Mouse (Mus musculus) forebrain, embryonic 12.5 days (tissue): ENCODE data around the gene Gdpgp1. TPM values are rescaled to one million over a fixed set of nuclear protein-coding genes. Genes with fewer than 3 reads are reported as not detected.

Source experiments
- ATAC-seq: fragments of 200-750 bp; cut with Nextera tagmentation; 2 replicates; pipeline ENCODE4 v1.8.0; 2017; ENCODE audit warnings: moderate TSS enrichment; ENCODE audit not compliant: low FRiP score
- H3K27ac ChIP-seq: fragments of 300-500 bp; sonication (generic); 2 replicates; pipeline ENCODE4 v1.5.1; 2016; ENCODE audit warnings: mild to moderate bottlenecking
- H3K27me3 ChIP-seq: fragments of 300-500 bp; sonication (generic); 2 replicates; pipeline ENCODE4 v1.6.1; 2016; ENCODE audit warnings: mild to moderate bottlenecking
- H3K36me3 ChIP-seq: fragments of 300-500 bp; sonication (generic); replicated peaks from 2 replicates; pipeline ENCODE4 v1.6.1; 2016; ENCODE audit warnings: mild to moderate bottlenecking
- H3K4me1 ChIP-seq: fragments of 300-500 bp; sonication (generic); 2 replicates; pipeline ENCODE4 v1.6.1; 2016
- H3K4me2 ChIP-seq: fragments of 300-500 bp; sonication (generic); 2 replicates; pipeline ENCODE4 v1.6.1; 2016; ENCODE audit warnings: mild to moderate bottlenecking, moderate library complexity
- H3K4me3 ChIP-seq: fragments of 300-500 bp; sonication (generic); replicated peaks from 2 replicates; pipeline ENCODE4 v1.5.1; 2016; ENCODE audit warnings: mild to moderate bottlenecking
- H3K9ac ChIP-seq: fragments of 300-500 bp; sonication (generic); 2 replicates; pipeline ENCODE4 v1.6.1; 2016; ENCODE audit warnings: mild to moderate bottlenecking
- H3K9me3 ChIP-seq: fragments of 300-500 bp; sonication (generic); 2 replicates; pipeline ENCODE4 v1.6.1; 2016
- WGBS: fragments of 180-500 bp; shearing (Covaris S2); methylation state at CpG from one replicate; pipeline ENCODE4 v1.1.7; 2016; 5-methylcytosine and 5-hydroxymethylcytosine counted together
- polyA plus RNA-seq: library from polyadenylated mRNA; unstranded; fragments of >200 nt; fragmentation: Nextera tagmentation; extraction: Ambion mirVana; gene quantifications from 2 replicates; pipeline ENCODE4 v1.2.1, GENCODE M21; 2016

The Gdpgp1 gene
- polyA plus RNA-seq, 1 experiment from 2014 or later: 4.2 TPM

- peaks cover 26% of the 10 kb centered on the region for H3K36me3 ChIP-seq
- H3K27ac ChIP-seq: no peak overlapping the region
- no peak overlapping the region for H3K4me2 ChIP-seq
- no peak overlapping the region for H3K9ac ChIP-seq
- 85% methylated on average over 4 of the region's 4 CpGs for WGBS
- no peak overlapping the region for H3K4me3 ChIP-seq
- peaks cover 28% of the 10 kb centered on the region for H3K4me1 ChIP-seq
- H3K27me3 ChIP-seq: no peaks in the 10 kb centered on the region
- H3K9me3 ChIP-seq: no peaks in the 10 kb centered on the region
- ATAC-seq: no peak
Observed at GRCm38 (mm10) chr7:80210982-80211381, 21.7 kb upstream of the Gdpgp1 start.

DNA sequence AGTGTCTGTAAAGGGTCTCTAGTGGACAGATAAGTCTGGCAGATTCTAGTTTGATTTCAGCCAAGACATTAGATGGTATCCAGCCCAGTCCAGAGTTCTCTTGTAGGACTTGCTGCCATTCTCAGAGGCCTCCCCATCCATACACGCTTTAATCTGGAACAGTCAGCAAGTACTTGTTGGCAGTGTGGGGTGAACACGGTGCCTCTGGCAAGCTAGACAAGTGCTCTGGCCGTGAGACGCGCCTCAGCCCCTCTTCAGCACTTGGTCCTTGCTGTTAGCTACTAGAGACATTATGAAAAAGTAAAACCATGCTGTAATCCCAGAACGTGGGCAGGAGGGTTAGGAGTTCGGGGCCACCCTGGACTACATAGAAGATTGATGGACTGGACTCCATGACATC, 19.1 kb upstream of the Gdpgp1 start:
- peaks cover 12% of the 10 kb centered on the region for H3K4me1 ChIP-seq
- no peak overlapping the region for H3K27ac ChIP-seq
- H3K27me3 ChIP-seq: no peaks in the 10 kb centered on the region
- H3K9ac ChIP-seq: no peak overlapping the region
- no peak for ATAC-seq
- no peak overlapping the region for H3K4me3 ChIP-seq
- WGBS: 91% methylated on average over 7 of the region's 7 CpGs
- H3K4me2 ChIP-seq: no peak overlapping the region
- H3K36me3 ChIP-seq: peaks cover 52% of the 10 kb centered on the region
- H3K9me3 ChIP-seq: no peaks in the 10 kb centered on the region

GRCm38 (mm10) chr7:80214459-80214858, 18.2 kb upstream of the Gdpgp1 start:
- no peak overlapping the region for H3K9ac ChIP-seq
- no peak overlapping the region for H3K4me3 ChIP-seq
- H3K9me3 ChIP-seq: no peaks in the 10 kb centered on the region
- peak overlapping the region; percentile 75; the same call in 1 of the 2 replicates for H3K27ac ChIP-seq
- no peaks in the 10 kb centered on the region for H3K27me3 ChIP-seq
- peaks cover 9% of the 10 kb centered on the region for H3K4me1 ChIP-seq
- WGBS: 72% methylated on average over 8 of the region's 8 CpGs
- ATAC-seq: no peak
- no peak overlapping the region for H3K4me2 ChIP-seq
- peaks cover 61% of the 10 kb centered on the region for H3K36me3 ChIP-seq

DNA sequence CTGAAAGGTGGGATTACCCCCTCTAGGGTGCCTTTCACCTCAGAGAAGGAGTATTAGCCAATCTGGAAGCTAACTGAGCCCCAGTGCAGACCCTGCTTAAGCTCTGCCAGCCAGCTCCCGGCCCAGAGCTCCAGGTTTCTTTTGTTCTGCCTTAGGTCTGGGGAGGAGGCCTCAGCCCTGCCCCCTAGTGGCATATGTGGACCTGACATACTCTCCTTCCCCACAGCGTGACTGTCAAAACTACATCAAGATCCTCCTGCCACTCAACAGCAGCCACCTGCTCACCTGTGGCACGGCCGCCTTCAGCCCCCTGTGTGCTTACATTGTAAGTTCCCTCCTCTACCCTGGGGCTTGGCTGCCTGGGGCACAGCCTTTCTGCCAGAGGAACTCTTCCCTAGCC, 17.3 kb upstream of the Gdpgp1 start:
- 17% methylated on average over 4 of the region's 4 CpGs for WGBS
- H3K36me3 ChIP-seq: peaks cover 70% of the 10 kb centered on the region
- H3K27ac ChIP-seq: peak overlapping the region; percentile 75; the same call in 1 of the 2 replicates

DNA sequence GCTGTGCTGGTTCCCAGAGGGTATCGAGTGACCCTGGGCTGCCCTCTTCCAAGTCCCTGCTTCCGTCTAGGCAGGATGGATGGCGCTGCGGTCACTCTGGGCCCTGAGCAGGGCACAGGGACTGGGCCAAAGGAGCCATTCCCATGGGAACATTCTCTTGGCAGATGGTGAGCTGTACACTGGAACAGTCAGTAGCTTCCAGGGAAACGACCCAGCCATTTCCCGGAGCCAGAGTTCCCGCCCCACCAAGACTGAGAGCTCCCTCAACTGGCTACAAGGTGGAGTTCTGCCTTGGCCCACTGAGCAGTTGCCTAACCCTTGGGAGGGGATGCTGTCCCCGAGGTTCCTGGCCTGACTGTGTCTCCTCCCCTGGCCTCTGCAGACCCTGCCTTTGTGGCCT, 16.1 kb upstream of the Gdpgp1 start:
- H3K9me3 ChIP-seq: no peaks in the 10 kb centered on the region
- H3K4me1 ChIP-seq: peaks cover 5% of the 10 kb centered on the region
- no peak overlapping the region for H3K4me3 ChIP-seq
- WGBS: 84% methylated on average over 8 of the region's 8 CpGs
- H3K9ac ChIP-seq: no peak overlapping the region
- no peak overlapping the region for H3K4me2 ChIP-seq
- H3K27ac ChIP-seq: no peak overlapping the region
- H3K27me3 ChIP-seq: no peaks in the 10 kb centered on the region
- no peak for ATAC-seq
- peaks cover 82% of the 10 kb centered on the region for H3K36me3 ChIP-seq

More for the DNA sequence above, 17.3 kb upstream of the Gdpgp1 start:
- peaks cover 5% of the 10 kb centered on the region for H3K4me1 ChIP-seq
- H3K9me3 ChIP-seq: no peaks in the 10 kb centered on the region
- H3K27me3 ChIP-seq: no peaks in the 10 kb centered on the region
- H3K4me3 ChIP-seq: no peak overlapping the region
- no peak overlapping the region for H3K4me2 ChIP-seq
- H3K9ac ChIP-seq: peak overlapping the region; percentile 36
- ATAC-seq: peak; percentile 83

- no peak overlapping the region for H3K9ac ChIP-seq
- H3K4me1 ChIP-seq: peaks cover 5% of the 10 kb centered on the region
- H3K27ac ChIP-seq: no peak overlapping the region
- H3K27me3 ChIP-seq: no peaks in the 10 kb centered on the region
- H3K9me3 ChIP-seq: no peaks in the 10 kb centered on the region
- 96% methylated on average over 9 of the region's 9 CpGs for WGBS
- H3K4me3 ChIP-seq: no peak overlapping the region
- peaks cover 87% of the 10 kb centered on the region for H3K36me3 ChIP-seq
- no peak overlapping the region for H3K4me2 ChIP-seq
- ATAC-seq: no peak
Observed at GRCm38 (mm10) chr7:80218666-80219065, 14.0 kb upstream of the Gdpgp1 start.

DNA sequence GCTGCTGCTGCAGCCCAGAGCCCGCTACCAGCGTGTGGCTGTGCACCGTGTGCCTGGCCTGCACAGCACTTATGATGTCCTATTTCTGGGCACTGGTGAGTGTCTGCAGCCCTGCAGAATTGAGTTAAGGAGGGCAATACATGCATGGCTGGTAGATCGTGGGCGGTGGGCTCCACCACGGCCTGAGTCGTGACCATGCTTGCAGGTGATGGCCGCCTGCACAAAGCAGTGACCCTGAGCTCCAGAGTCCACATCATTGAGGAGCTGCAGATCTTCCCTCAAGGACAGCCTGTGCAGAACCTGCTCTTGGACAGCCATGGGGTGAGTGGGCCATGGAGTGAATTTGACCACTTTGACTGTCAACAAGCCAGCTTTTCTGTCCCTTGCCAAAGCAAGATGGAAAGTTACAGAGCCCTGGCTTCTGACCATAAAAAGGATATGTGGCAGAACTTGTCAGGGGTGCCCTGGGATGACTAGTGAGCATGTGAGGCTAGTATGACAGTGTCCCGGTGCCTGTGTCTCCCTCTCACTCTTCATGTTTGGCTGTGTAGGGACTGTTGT, 12.3 kb upstream of the Gdpgp1 start:
- Histone ChIP-seq H3K36me3 (peaks cover 93% of the 10 kb centered on the region), H3K27ac (no peak overlapping the region), H3K4me2 (no peak overlapping the region), H3K27me3 (no peaks in the 10 kb centered on the region), H3K4me3 (no peak overlapping the region), H3K9ac (no peak overlapping the region), H3K9me3 (no peaks in the 10 kb centered on the region), H3K4me1 (peaks cover under 1% of the 10 kb centered on the region; the same call in 1 of the 2 replicates)
- WGBS: 97% methylated on average over 9 of the region's 9 CpGs
- no peak for ATAC-seq

DNA sequence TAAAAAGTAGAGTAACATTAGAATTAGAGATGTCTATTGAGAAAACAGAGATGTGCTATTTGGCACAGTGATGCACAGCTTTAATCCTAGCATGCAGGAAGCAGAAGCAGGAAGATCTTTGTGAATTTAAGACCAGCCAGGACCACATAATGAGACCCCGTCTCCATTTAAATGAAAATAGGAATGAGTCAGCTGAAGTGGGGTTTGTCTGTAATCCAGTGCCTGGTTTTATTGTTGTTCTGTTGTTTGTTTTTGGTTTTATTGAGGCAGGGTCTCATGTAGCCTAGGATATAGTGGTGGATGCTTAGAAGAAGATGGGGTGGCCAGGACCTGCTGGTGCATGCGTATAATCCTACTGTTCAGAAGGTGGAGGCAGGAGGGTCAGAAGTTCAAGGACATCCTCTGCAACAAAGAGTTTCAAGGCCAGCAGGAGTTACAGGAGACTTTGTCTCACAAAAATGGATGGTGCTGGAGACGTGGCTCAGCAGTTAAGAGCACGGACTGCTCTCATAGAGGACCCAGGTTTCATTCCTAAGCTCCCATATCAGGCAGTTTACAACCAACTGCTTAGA, 11.4 kb upstream of the Gdpgp1 start:
- ATAC-seq: no peak
- H3K4me2 ChIP-seq: no peak overlapping the region
- WGBS: 83% methylated on average over 4 of the region's 4 CpGs
- no peaks in the 10 kb centered on the region for H3K27me3 ChIP-seq
- H3K9ac ChIP-seq: no peak overlapping the region
- H3K4me3 ChIP-seq: no peak overlapping the region
- H3K36me3 ChIP-seq: peaks cover 90% of the 10 kb centered on the region
- H3K27ac ChIP-seq: no peak overlapping the region
- no peaks in the 10 kb centered on the region for H3K9me3 ChIP-seq
- no peaks in the 10 kb centered on the region for H3K4me1 ChIP-seq

DNA sequence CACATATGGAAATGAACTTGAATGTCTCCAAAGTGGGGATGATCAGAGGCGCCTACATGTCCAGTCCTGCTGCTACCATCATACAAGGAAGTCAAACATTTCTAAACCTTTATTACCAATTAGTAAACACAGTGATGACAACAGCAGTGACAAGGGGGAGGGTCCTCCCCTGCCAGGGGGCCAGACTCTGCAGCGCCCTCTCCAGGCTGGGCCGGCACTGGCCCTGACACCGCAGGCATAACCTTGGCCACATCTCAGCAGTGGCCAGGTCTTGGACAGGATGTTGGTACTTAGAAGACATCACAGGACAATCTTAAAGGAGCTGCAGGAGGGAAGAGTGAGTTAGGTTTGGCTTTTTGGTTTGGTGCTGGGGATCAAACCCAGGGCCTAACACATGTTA, 5.6 kb upstream of the Gdpgp1 start:
- peaks cover 5% of the 10 kb centered on the region for H3K4me1 ChIP-seq
- H3K36me3 ChIP-seq: peaks cover 50% of the 10 kb centered on the region

GRCm38 (mm10) chr7:80230196-80230595, 2.5 kb upstream of the Gdpgp1 start:
- ATAC-seq: no peak
- H3K4me2 ChIP-seq: no peak overlapping the region
- H3K9me3 ChIP-seq: no peaks in the 10 kb centered on the region
- peaks cover 22% of the 10 kb centered on the region for H3K36me3 ChIP-seq
- WGBS: 67% methylated on average over 6 of the region's 6 CpGs
- no peak overlapping the region for H3K4me3 ChIP-seq
- H3K27ac ChIP-seq: no peak overlapping the region
- peaks cover 20% of the 10 kb centered on the region for H3K4me1 ChIP-seq
- no peak overlapping the region for H3K9ac ChIP-seq
- peaks cover 11% of the 10 kb centered on the region for H3K27me3 ChIP-seq

More for the DNA sequence above, 5.6 kb upstream of the Gdpgp1 start:
- Histone ChIP-seq H3K27ac (no peak overlapping the region), H3K4me2 (no peak overlapping the region), H3K4me3 (no peak overlapping the region), H3K9me3 (no peaks in the 10 kb centered on the region), H3K9ac (no peak overlapping the region), H3K27me3 (peaks cover 11% of the 10 kb centered on the region)
- no peak for ATAC-seq
- 95% methylated on average over 4 of the region's 4 CpGs for WGBS

GRCm38 (mm10) chr7:80231971-80232488, 635 bp upstream of the Gdpgp1 start:
- no peak overlapping the region for H3K27ac ChIP-seq
- under 1% methylated on average over 29 of the region's 29 CpGs for WGBS
- H3K9me3 ChIP-seq: no peaks in the 10 kb centered on the region
- ATAC-seq: no peak
- peaks cover 21% of the 10 kb centered on the region for H3K4me1 ChIP-seq
- peaks cover 11% of the 10 kb centered on the region for H3K27me3 ChIP-seq
- H3K4me2 ChIP-seq: peak overlapping the region; percentile 85
- peaks cover 10% of the 10 kb centered on the region for H3K36me3 ChIP-seq
- H3K9ac ChIP-seq: peak overlapping the region; percentile 75
- H3K4me3 ChIP-seq: peak overlapping the region; percentile 69

- Histone ChIP-seq H3K36me3 (peaks cover 7% of the 10 kb centered on the region), H3K27me3 (peaks cover 11% of the 10 kb centered on the region), H3K4me2 (peak overlapping the region; percentile 85), H3K4me3 (no peak overlapping the region), H3K4me1 (peaks cover 21% of the 10 kb centered on the region), H3K9me3 (no peaks in the 10 kb centered on the region), H3K9ac (no peak overlapping the region), H3K27ac (no peak overlapping the region)
- WGBS: 82% methylated on average over 9 of the region's 9 CpGs
- no peak for ATAC-seq
Observed at GRCm38 (mm10) chr7:80233799-80234198, 1.1 kb downstream of the Gdpgp1 start.

DNA sequence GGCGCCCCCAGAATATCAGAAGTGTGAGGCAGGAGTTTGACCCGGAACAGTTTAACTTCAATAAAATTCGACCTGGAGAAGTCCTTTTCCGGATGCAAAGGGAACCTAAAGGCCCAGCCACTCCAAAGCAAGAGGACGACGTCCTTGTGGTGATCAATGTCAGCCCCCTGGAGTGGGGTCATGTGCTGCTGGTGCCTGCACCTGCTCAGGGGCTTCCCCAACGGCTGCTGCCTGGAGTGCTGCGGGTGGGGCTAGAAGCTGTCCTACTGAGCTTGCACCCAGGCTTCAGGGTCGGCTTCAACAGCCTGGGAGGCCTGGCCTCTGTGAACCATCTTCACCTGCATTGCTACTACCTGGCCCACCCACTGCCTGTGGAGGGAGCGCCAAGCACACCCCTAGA, 5.9 kb downstream of the Gdpgp1 start:
- Histone ChIP-seq H3K4me3 (no peak overlapping the region), H3K4me1 (peaks cover 11% of the 10 kb centered on the region), H3K9me3 (no peaks in the 10 kb centered on the region), H3K27me3 (no peaks in the 10 kb centered on the region), H3K9ac (no peak overlapping the region), H3K36me3 (peaks cover 25% of the 10 kb centered on the region), H3K4me2 (no peak overlapping the region), H3K27ac (no peak overlapping the region)
- no peak for ATAC-seq
- WGBS: 88% methylated on average over 10 of the region's 10 CpGs
